Mouse (Mus musculus) intestine, embryonic 16.5 days (tissue): ENCODE data around the gene Ginm1. TPM values are rescaled to one million over a fixed set of nuclear protein-coding genes. Genes with fewer than 3 reads are reported as not detected.
A peak's percentile ranks its signal among the peaks of the same experiment; 100 is the strongest.

Source experiments
- ATAC-seq: fragments of 200-750 bp; cut with Nextera tagmentation; 2 replicates; pipeline ENCODE4 v1.8.0; 2017; ENCODE audit warnings: moderate TSS enrichment, moderate library complexity
- H3K27ac ChIP-seq: fragments of 300-500 bp; sonication (generic); 2 replicates; pipeline ENCODE4 v1.5.1; 2014; ENCODE audit warnings: mild to moderate bottlenecking, low read length
- H3K27me3 ChIP-seq: fragments of 300-500 bp; sonication (generic); replicated peaks from 2 replicates; pipeline ENCODE4 v1.6.1; 2014; ENCODE audit warnings: low read length, control low read depth, mixed read lengths; ENCODE audit not compliant: control insufficient read depth, insufficient read depth
- H3K36me3 ChIP-seq: fragments of 300-500 bp; sonication (generic); 2 replicates; pipeline ENCODE4 v1.6.1; 2014; ENCODE audit warnings: low read length, control low read depth; ENCODE audit not compliant: control insufficient read depth, insufficient read depth
- H3K4me1 ChIP-seq: fragments of 300-500 bp; sonication (generic); 2 replicates; pipeline ENCODE4 v1.6.1; 2014; ENCODE audit warnings: low read length, control low read depth, mixed read lengths; ENCODE audit not compliant: control insufficient read depth, insufficient read depth
- H3K4me2 ChIP-seq: fragments of 300-500 bp; sonication (generic); 2 replicates; pipeline ENCODE4 v1.6.1; 2014; ENCODE audit warnings: low read depth, low read length, control low read depth
- H3K4me3 ChIP-seq: fragments of 300-500 bp; sonication (generic); 2 replicates; pipeline ENCODE4 v1.5.1; 2014; ENCODE audit warnings: mild to moderate bottlenecking, low read length
- H3K9ac ChIP-seq: fragments of 300-500 bp; sonication (generic); 2 replicates; pipeline ENCODE4 v1.6.1; 2014; ENCODE audit warnings: low read depth, low read length
- H3K9me3 ChIP-seq: fragments of 300-500 bp; sonication (generic); 2 replicates; pipeline ENCODE4 v1.6.1; 2016; ENCODE audit warnings: low read length, control low read depth; ENCODE audit not compliant: control insufficient read depth
- whole genome bisulfite sequencing: fragments of 180-500 bp; shearing (Covaris S2); extraction: QIAGEN DNeasy Blood & Tissue Kit; methylation state at CpG from one replicate; pipeline ENCODE4 v1.1.7; 2014; 5-methylcytosine and 5-hydroxymethylcytosine counted together
- microRNA-seq: library from miRNA; unstranded; fragments of <30 nt; microRNA quantifications from one replicate; pipeline ENCODE4, GENCODE M21; 2016
- polyA plus RNA-seq: library from polyadenylated mRNA; unstranded; fragments of >200 nt; fragmentation: Nextera tagmentation; extraction: Ambion mirVana; gene quantifications from 2 replicates; pipeline ENCODE4 v1.2.1, GENCODE M21; 2015

Ginm1 gene
- polyA plus RNA-seq, 1 experiment from 2014 or later: 71.2 TPM

DNA sequence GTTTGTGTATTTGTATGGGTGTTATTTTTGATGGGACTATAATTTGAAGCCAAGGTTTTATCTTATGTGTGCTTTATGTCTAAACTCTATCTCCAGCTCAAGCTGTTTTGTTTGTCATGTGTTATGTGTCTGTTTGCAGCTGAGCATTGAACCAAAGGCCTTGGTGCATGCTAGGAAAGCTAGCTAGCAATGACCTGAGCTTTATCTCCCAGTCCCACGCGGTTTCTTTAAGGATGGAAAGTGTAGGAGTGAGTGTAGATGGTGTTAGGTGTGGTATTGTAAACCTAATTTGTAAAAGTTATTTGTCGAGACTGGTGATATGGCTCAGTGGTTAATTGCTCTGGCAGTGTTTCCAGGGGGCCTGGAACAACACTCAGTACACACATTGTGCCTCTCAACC lies 54.7 kb downstream of the Ginm1 start:
- H3K9me3 ChIP-seq: no peaks in the 10 kb centered on the region
- H3K4me2 ChIP-seq: no peak overlapping the region
- ATAC-seq: no peak
- no peak overlapping the region for H3K27ac ChIP-seq
- H3K27me3 ChIP-seq: no peaks in the 10 kb centered on the region
- no peaks in the 10 kb centered on the region for H3K36me3 ChIP-seq
- no peaks in the 10 kb centered on the region for H3K4me1 ChIP-seq
- H3K4me3 ChIP-seq: no peak overlapping the region
- H3K9ac ChIP-seq: no peak overlapping the region
- 52% methylated on average over 3 of the region's 3 CpGs for WGBS

DNA sequence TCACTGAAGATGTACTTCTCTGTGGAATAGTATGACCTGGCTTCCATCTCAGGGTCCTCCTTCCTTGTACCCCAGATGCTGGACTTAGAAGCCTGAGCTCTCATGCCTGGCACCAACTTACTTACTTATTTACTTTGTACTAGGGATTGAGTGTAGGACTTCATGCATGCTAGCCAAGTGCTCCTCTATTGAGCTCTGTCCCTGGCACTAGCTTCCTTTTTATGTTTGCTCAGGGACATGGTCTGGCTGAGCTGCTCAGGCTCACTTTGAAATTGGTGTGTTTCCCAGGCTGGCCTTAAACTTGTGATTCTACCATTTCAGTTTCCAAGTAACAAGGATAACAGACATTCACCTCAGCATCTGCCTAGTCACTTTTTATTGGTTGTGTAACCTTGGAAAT lies 55.5 kb downstream of the Ginm1 start:
- Histone ChIP-seq H3K27me3 (no peaks in the 10 kb centered on the region), H3K4me3 (no peak overlapping the region), H3K9ac (no peak overlapping the region), H3K9me3 (no peaks in the 10 kb centered on the region), H3K36me3 (no peaks in the 10 kb centered on the region), H3K4me2 (no peak overlapping the region), H3K4me1 (no peaks in the 10 kb centered on the region), H3K27ac (no peak overlapping the region)
- ATAC-seq: no peak

DNA sequence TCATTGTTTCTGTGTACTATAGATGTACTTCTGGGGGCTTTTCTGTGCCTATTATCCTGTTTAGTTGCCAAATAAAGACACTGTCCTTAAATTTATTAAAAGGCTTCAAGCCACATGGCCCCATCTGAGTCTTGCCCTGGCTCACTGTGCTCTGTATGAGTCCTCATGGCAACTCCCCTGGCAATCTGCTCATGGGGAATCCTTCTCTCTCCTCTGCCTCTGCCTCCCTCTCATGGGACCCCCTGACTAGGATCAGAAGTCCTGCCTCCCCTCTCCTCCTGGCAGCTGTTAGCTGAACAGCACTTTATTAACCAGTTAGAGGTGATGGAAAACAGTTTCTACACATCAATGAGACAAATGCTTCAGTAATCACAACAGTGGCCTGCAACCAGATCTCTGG lies 61.0 kb downstream of the Ginm1 start:
- no peak overlapping the region for H3K4me2 ChIP-seq
- H3K4me1 ChIP-seq: 0 out of 2 replicates have a peak, but pooled peaks cover 5% of the 10 kb centered on the region
- H3K27ac ChIP-seq: no peak overlapping the region
- no peaks in the 10 kb centered on the region for H3K9me3 ChIP-seq
- no peak for ATAC-seq
- H3K9ac ChIP-seq: no peak overlapping the region
- 0 out of 2 replicates have a peak, but pooled peaks cover 3% of the 10 kb centered on the region for H3K36me3 ChIP-seq
- H3K27me3 ChIP-seq: no peaks in the 10 kb centered on the region
- H3K4me3 ChIP-seq: no peak overlapping the region

DNA sequence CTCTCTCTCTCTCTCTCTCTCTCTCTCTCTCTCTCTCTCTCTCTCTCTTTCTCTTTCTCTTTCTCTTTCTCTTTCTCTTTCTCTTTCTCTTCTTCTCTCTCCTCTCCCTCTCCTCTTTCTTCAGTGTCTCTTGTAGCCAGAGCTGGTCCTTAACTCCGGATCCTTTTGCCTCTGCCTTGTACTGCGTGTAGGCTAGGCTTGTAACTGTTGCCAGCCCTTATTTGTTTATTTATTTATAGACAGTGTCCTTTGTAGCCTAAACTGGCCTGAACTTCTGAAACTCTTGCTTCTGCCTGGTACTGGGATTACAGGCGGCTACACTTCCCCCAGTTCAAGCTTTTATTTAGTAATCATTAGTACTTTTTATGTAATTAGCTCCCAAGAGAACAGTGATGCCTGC lies 65.6 kb downstream of the Ginm1 start:
- no peak for ATAC-seq

DNA sequence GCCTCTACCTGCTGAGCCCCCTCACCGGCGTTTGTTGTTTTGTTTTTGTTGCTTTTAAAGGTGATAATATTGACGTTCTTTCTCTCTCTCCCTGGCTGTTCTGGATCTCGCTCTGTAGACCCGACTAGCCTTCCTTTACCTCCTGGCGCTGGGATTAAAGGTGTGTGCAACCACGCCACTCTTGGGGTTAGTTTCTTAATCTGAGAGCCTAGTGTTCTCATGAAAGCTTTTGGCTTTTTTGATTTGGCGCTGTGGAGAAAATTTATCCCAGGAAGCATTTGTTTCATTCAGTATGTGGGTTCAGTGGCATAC lies 66.2 kb downstream of the Ginm1 start:
- H3K9me3 ChIP-seq: no peaks in the 10 kb centered on the region
- WGBS: 0% methylated on average over 8 of the region's 8 CpGs
- no peaks in the 10 kb centered on the region for H3K27me3 ChIP-seq
- H3K4me1 ChIP-seq: 0 out of 2 replicates have a peak, but pooled peaks cover 5% of the 10 kb centered on the region
- H3K4me3 ChIP-seq: peak overlapping the region; percentile 84
- ATAC-seq: 0 out of 2 replicates have a peak, but pooled peaks have one; percentile 7
- 0 out of 2 replicates have a peak, but pooled peaks cover 3% of the 10 kb centered on the region for H3K36me3 ChIP-seq
- H3K4me2 ChIP-seq: peak overlapping the region; percentile 78
- H3K9ac ChIP-seq: peak overlapping the region; percentile 78
- H3K27ac ChIP-seq: peak overlapping the region; percentile 73

More for the DNA sequence above, 65.6 kb downstream of the Ginm1 start:
- Histone ChIP-seq H3K4me2 (peak overlapping the region; percentile 78), H3K4me3 (peak overlapping the region; percentile 29), H3K27ac (no peak overlapping the region), H3K9me3 (no peaks in the 10 kb centered on the region), H3K36me3 (0 out of 2 replicates have a peak, but pooled peaks cover 3% of the 10 kb centered on the region), H3K4me1 (0 out of 2 replicates have a peak, but pooled peaks cover 5% of the 10 kb centered on the region), H3K9ac (peak overlapping the region; percentile 48), H3K27me3 (no peaks in the 10 kb centered on the region)
- 14% methylated on average over 3 of the region's 3 CpGs for whole genome bisulfite sequencing

DNA sequence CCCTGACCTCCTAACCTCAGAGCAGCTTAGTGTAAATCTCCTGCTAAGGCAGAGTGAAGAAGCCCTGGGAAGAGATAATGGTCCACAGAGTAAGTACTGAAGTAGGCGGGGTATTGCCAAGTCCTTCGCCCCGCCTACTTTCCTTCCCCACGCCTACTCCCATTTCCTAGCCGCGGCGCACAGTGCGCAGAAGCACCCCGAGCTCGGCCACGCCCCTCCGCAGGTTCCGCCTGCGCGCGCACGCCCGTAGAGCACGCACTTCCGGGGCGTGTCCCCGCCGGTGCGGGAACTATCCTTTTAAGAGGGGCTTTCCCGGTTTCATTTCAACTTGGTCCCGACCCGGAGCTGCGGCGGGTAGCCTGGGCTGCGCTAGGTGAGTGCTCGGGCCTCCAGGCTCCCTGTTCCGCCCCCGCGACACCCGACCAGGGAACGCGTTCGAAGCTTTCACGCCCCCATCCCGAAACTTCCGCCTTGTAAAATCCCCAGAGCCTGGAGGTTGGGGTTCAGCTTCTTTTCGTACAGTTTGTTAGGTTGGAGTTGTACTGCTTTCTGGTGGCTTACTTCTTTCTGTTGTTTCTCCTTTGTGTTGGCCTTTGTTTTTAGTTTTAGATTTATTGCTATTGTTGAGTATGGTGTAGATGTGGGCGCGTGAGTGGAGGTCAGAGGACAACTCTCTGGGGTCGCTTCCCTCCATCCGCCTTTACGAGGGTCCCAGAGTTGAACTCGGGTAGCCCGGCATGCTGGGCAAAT lies 66.7 kb downstream of the Ginm1 start, which contains the start of gene Katna1:
Gene Katna1 (plus strand): TSS at position 250 of the 750 bp plus-strand sequence.
- 0 out of 2 replicates have a peak, but pooled peaks cover 3% of the 10 kb centered on the region for H3K36me3 ChIP-seq
- 0 out of 2 replicates have a peak, but pooled peaks cover 5% of the 10 kb centered on the region for H3K4me1 ChIP-seq
- WGBS: under 1% methylated on average over 49 of the region's 49 CpGs
- peak within 1 kb of the TSS; percentile 84 for H3K4me3 ChIP-seq
- H3K27me3 ChIP-seq: no peaks in the 10 kb centered on the region
- peak within 1 kb of the TSS; percentile 78 for H3K4me2 ChIP-seq
- H3K9me3 ChIP-seq: no peaks in the 10 kb centered on the region
- peak within 1 kb of the TSS; percentile 78 for H3K9ac ChIP-seq
- peak within 1 kb of the TSS; percentile 73 for H3K27ac ChIP-seq
- peak; percentile 99 for ATAC-seq

Small RNA genes lying within 50 kb of the gene (microRNA-seq; reads per million reads assigned to microRNA genes)
- gene Mir5104: 3.6 reads per million, percentile 10 among the genes with 10 or more reads in this experiment

Other genes with a start within 250 kb of the Ginm1 start
- gene Lrp11, start 203.0 kb downstream of the Ginm1 start, polyA plus RNA-seq: 3.1 and 3.7 TPM in 2 replicates
- gene Nup43, start 125.3 kb downstream of the Ginm1 start, polyA plus RNA-seq: 36.9 and 39.5 TPM in 2 replicates
- 105 and 112 TPM in 2 replicates for gene Pcmt1, start 111.7 kb downstream of the Ginm1 start, polyA plus RNA-seq
- gene Lats1, start 111.6 kb downstream of the Ginm1 start, polyA plus RNA-seq: 5.7 and 7.3 TPM in 2 replicates
- gene Katna1, start 66.8 kb downstream of the Ginm1 start, polyA plus RNA-seq: 54.2 and 60.4 TPM in 2 replicates
- gene Ppil4, start 67 bp upstream of the Ginm1 start, polyA plus RNA-seq: 24.9 and 28.1 TPM in 2 replicates
- gene Zc3h12d, start 39.6 kb upstream of the Ginm1 start, polyA plus RNA-seq: 0.67 and 0.78 TPM in 2 replicates
- 12.8 and 12.9 TPM in 2 replicates for gene Tab2, start 163.4 kb upstream of the Ginm1 start, polyA plus RNA-seq